Mouse (Mus musculus) heart, adult 9 months (tissue): ENCODE measurements around the gene Klhdc1.

Source experiments
- DNase-seq, 2 experiments: peaks; one replicate each; pipeline ENCODE4 v3.0.0; 2022; ENCODE audit warnings: low spot score in 2 of 2

Klhdc1 gene

DNA sequence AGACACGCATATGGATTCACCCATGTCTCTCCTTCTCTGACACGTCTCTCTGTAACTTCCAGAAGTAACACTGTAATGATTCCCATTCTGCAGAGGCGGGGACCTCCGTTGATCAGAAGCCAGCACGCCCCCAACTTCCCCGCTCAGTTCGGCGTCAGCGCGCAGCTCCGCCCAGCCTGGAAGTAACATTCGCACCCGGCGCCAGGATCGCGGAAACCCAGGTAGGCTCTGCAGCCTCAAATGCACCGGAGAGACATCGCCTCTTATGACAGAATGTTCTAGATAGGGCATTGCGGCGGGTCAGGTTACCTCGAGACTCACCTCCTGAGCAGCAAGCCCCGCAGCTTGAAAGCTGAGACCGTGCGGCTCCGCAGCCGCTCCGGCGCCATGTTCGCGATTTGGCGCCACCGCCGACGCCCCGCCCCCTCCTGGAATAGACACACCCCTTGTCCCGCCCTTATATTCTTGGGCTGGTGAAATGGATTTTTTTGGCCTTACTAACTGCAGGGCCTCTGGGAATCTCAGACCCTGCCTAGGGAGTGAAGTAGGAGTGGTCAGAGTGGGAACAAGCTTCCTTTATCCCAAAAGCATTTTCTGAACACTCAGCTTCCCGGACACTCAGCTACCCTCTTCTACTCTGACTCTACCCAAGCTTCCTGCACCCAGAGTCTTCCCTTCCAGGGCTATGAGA, 13.1 kb upstream of the Klhdc1 start, which contains the start of gene Pole2:
TSS of gene Pole2 (minus strand) at position 420 of the 691 bp plus-strand sequence.
- peak; percentile 88 to 91 for DNase-seq

- DNase-seq = no peak
Measured at GRCm38 (mm10) chr12:69229251-69229650, 11.7 kb upstream of the Klhdc1 start.

DNA sequence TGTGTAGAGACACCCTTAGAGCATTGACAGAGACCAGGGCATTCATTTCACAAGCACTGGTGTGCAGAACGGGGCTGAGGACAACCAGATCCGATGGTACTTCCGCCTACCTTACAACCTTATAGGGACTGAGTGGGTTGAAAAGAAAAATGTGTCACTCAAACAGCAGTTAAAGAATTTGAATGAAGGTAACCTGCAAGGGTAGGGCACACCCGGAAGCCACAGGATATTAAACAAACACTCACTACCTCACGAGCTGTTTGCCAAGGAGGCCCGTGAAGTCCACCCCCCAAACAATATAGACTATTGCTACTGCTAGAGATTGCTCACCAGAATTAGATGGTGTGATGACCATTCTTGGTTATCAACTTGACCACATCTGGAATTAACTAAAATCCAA, 5.2 kb upstream of the Klhdc1 start:
- DNase-seq = no peak

DNA sequence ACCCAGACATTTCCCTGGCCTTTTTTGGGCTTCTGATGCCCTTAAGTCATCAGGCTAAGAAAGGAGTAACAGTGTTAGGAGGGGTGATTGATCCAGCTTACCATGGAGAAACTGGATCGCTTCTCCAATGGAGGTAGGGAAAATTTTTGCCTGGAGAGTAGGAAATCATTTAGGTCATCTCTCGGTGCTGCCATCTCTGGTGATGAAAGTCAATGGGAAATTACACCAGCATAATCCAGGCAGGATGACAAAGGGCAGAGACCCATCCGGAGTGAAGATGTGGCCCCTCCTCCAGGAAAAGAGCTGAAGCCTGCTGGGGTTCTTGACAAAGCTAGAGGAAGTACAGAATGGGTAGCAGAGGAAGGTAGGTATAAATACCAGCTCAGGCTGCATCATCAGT, 2.7 kb upstream of the Klhdc1 start:
- no peak for DNase-seq

DNA sequence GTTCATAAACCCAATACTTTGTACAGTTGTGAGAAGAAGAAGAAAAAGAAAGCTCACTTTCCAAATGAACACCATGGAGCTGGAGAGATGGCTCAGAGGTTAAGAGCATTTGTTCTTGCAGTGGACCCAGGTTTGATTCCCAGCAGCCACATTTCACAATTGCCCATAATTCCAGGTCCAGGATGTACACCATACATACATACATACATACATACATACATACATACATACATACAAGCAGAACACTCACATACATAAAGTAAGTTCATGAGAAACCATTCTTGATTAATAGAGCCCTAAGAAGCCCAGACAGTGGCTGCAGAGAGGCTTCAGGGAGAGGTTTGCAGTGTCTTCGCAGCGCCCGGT, 412 bp downstream of the Klhdc1 start:
- no peak for DNase-seq

DNA sequence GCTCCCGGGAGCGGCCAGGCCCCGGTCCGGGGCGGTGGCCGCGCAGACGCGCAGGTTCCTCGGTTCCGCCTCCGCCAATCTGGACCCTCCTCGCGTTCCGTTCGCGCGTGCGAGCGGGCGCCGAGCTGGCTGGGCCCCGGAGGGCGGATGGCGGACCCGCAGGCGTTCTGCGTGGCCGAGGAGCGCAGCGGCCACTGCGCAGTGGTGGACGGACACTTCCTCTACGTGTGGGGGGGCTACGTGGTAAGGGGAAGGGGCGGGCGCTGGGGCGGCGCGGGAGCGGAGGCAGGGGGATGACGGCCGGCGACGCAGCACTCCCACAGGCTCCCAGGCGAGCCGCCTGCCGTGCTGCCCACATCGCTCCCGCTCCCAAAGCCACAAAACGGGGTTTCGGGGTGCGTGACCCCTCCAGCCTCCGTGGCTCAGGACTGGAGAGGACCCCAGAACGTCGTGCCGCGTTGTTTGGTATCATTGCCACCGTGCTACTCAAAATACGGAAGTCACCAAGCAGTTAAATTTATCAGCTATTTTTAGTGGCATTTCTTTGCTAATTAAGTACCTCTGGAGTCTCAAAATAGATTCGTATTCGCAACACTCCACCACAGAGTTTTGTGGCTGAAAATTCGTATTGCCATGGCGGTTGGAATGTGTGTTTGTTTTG, 925 bp downstream of the Klhdc1 start:
- peak; percentile 62 to 77 for DNase-seq

- no peak for DNase-seq
Measured at GRCm38 (mm10) chr12:69249766-69250165, 8.8 kb downstream of the Klhdc1 start.

- DNase-seq = no peak
Measured at GRCm38 (mm10) chr12:69250756-69251155, 9.8 kb downstream of the Klhdc1 start.

DNA sequence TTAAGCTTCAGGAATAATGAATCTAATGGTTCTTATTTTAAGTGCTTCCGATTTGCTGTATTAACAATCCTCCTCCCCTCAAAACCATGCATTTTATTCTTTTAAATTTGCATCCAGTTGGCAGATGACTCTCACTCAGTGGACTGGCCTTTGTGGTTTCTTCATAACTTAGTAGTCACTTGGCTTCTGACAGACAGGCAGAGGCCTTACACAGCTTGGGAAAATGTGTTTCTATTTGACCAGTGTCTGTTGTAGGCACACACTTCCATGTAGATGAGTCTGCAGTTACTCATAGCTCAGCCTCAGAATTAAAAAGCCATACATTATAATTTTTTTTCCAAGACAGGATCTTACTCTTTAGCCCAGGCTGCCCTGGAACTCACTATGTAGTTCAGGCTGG, 12.8 kb downstream of the Klhdc1 start:
- DNase-seq = no peak

DNA sequence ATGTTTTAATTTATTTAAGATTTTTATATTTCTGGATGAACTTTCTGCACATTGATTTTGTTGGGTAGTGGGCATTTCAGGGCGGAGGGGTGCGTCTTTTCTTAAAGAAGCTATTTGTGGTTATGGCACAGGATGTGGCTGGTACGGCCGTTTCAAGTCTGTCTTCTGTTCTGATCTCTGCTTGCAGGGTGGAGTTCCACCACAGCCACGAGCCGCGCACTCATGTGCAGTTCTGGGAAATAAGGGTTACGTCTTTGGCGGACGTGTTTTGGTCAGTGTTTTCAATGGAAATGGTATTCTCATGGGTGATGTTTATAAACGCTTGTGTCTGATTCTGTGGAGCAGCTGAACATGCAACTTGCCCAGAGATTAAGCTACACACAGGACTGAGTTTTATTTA, 16.9 kb downstream of the Klhdc1 start:
- DNase-seq = no peak

- DNase-seq = no peak
Measured at GRCm38 (mm10) chr12:69262251-69262650, 21.3 kb downstream of the Klhdc1 start.

DNA sequence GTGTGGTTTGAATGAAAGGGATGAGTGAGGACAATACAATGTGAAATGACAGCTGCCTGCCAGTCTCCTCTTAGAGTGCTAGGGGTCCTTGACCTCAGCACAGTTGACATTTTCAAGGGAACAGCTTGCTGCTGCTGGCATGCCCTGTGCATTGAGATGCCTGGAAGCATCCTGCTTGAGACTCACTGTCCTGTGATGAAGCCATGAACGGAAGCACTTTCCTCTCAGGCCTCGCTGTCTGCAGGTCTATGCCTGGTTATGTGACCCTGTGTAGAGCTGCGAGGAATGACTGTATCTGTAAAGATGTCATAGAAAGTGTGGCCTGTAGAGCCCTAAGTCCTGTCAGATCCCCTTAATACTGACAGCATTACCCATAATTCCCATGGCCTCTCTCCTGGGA, 24.1 kb downstream of the Klhdc1 start:
- DNase-seq = no peak

DNA sequence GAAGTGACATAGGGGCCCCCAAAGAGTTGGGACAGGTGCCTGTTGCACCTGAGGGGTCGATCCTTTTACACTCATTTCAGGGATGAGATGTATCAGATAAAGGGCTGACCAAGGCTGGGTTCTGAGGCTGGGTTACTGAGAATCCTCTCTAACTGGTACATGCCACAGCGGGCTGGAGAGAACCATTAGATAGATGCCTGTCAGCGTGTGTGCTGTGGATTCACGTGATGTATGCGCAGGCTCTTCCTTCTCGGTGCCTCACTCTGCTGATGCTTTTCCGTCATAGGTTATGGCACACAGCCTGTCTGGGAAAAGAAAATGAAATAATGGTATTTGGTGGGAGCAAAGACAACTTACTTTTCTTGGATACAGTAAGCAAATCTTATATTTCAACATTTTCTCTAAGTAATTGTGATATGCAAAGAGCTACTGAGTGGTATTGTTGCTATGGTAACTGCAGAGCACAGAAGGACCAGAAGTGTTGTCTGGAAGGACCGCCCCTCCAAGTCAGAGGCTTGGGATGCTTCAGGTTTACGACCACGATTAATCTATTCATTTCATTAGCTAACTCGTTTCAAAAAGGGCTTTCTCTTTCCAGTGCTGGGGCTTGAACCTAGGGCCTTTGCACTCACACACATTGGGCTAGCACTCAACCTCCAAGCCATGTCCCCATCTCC, 27.1 kb downstream of the Klhdc1 start:
- no peak for DNase-seq

DNA sequence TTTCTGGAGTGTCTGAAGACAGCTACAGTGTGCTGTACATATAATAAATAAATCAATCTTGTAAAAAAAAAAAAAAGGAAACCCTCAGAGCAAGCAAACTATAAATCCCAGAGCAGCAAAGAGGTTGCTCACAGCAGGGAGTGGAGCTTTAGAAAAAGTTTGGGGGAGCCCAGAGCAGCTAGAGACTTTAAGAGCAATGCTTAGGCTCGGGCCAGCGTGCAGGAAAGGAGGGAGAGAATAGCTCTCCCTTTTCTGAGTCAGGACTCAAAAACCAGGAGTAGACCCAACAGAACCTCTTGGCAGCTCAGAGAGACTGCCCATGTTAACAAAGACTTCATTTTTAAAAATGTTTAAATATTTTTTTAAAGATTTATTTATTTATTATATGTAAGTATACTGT, 28.0 kb downstream of the Klhdc1 start:
- no peak for DNase-seq

GRCm38 (mm10) chr12:69279931-69280469, 39.0 kb downstream of the Klhdc1 start:
- DNase-seq = no peak

DNA sequence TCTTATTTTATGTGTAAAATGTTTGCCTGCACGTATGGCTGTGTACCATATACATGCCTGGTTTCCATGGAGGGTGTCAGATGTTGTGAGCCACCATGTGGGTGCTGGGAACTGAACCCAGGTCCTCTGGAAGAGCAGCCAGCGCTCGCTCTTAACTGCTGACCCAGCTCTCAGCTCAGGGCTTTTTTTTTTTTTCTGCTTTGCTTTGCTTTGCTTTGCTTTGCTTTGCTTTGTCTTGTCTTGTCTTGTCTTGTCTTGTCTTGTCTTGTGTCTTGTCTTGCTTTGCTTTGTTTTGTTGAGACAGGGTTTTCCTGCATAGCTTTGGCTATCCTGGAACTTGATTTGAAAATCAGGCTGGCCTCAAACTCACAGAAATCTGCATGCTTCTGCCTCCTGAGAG, 39.9 kb downstream of the Klhdc1 start:
- DNase-seq = no peak

DNA sequence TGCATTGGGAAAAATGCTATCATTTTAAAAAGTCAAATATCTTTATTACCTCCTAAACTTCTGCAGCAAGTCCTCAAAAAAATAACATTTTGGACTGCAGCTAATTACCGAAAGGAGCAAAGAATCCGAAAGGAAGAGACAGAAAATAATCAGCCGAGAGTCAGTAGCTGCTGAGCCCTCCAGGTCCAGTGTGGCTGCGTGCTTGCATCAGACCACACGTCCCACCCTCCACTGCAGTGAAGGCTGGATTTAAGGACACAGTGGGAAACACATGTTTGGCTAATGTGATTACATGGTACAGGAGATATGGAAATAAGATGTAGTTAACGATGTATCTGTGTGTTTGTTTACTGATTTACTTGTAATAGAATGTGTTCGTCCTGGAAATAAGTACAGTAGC, 42.2 kb downstream of the Klhdc1 start:
- DNase-seq = no peak

- DNase-seq = no peak
Measured at GRCm38 (mm10) chr12:69287535-69287934, 46.6 kb downstream of the Klhdc1 start.

GRCm38 (mm10) chr12:69288699-69289098, 47.7 kb downstream of the Klhdc1 start:
- no peak for DNase-seq

- DNase-seq = no peak
Measured at GRCm38 (mm10) chr12:69292401-69292800, 51.4 kb downstream of the Klhdc1 start.

GRCm38 (mm10) chr12:69293815-69294214, 52.8 kb downstream of the Klhdc1 start:
- no peak for DNase-seq

DNA sequence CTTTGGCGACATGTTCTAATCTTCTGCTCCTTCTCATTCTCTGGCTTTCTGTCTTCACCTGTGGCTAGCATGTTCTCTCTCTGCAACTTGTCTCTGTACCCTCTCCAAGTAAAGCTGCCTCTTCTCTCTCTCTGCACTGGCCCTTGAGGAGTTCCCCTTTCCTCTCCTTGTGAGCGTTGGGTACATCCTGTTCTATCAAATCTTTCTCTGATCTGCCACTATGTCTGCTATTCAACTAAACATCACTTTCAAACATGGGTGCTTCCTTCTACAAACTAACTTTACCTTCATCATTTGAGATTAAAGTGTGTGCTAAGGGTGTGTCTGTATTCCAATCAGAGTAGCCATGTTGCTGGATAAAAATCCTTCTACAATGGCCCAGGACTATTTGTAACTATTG, 54.0 kb downstream of the Klhdc1 start:
- DNase-seq = no peak

- DNase-seq = no peak
Measured at GRCm38 (mm10) chr12:69295651-69296050, 54.7 kb downstream of the Klhdc1 start.
